Mouse (Mus musculus) WW6 (cell line): ENCODE results near the gene Tnrc6b.

Experiments used
- DNase-seq: peaks from one replicate; pipeline ENCODE4 v3.0.0-alpha.2; 2013; ENCODE audit warnings: low read depth, low spot score

Tnrc6b gene

GRCm38 (mm10) chr15:80736553-80736952 lies 25.4 kb downstream of the Tnrc6b start:
- DNase-seq: no peak

GRCm38 (mm10) chr15:80738244-80738643 lies 27.1 kb downstream of the Tnrc6b start:
- DNase-seq: no peak

- DNase-seq: no peak
These were observed 28.9 kb downstream of the Tnrc6b start for GRCm38 (mm10) chr15:80739972-80740371.

- DNase-seq: no peak
These were observed 30.7 kb downstream of the Tnrc6b start for GRCm38 (mm10) chr15:80741836-80742235.

GRCm38 (mm10) chr15:80742991-80743474 lies 31.9 kb downstream of the Tnrc6b start:
- DNase-seq: no peak

GRCm38 (mm10) chr15:80743606-80744005 lies 32.5 kb downstream of the Tnrc6b start:
- DNase-seq: no peak

- DNase-seq: no peak
These were observed 33.7 kb downstream of the Tnrc6b start for GRCm38 (mm10) chr15:80744667-80745422.

GRCm38 (mm10) chr15:80748979-80749378 lies 37.9 kb downstream of the Tnrc6b start:
- DNase-seq: no peak

- DNase-seq: no peak
These were observed 42.2 kb downstream of the Tnrc6b start for GRCm38 (mm10) chr15:80753351-80753750.

GRCm38 (mm10) chr15:80754103-80754502 lies 43.0 kb downstream of the Tnrc6b start:
- DNase-seq: no peak

GRCm38 (mm10) chr15:80759451-80759850 lies 48.3 kb downstream of the Tnrc6b start:
- no peak for DNase-seq

- no peak for DNase-seq
These were observed 49.4 kb downstream of the Tnrc6b start for GRCm38 (mm10) chr15:80760504-80760903.

- no peak for DNase-seq
These were observed 49.8 kb downstream of the Tnrc6b start for GRCm38 (mm10) chr15:80760935-80761334.

- DNase-seq: no peak
These were observed 51.5 kb downstream of the Tnrc6b start for GRCm38 (mm10) chr15:80762621-80763020.

- no peak for DNase-seq
These were observed 53.6 kb downstream of the Tnrc6b start for GRCm38 (mm10) chr15:80764666-80765065.

GRCm38 (mm10) chr15:80765381-80765780 lies 54.3 kb downstream of the Tnrc6b start:
- no peak for DNase-seq

GRCm38 (mm10) chr15:80768216-80768615 lies 57.1 kb downstream of the Tnrc6b start:
- no peak for DNase-seq

GRCm38 (mm10) chr15:80771926-80772441 lies 60.9 kb downstream of the Tnrc6b start:
- DNase-seq: no peak

- no peak for DNase-seq
These were observed 63.6 kb downstream of the Tnrc6b start for GRCm38 (mm10) chr15:80774666-80775065.

- DNase-seq: no peak
These were observed 67.9 kb downstream of the Tnrc6b start for GRCm38 (mm10) chr15:80779006-80779405.

- DNase-seq: no peak
These were observed 69.1 kb downstream of the Tnrc6b start for GRCm38 (mm10) chr15:80780154-80780751.

- DNase-seq: no peak
These were observed 70.2 kb downstream of the Tnrc6b start for GRCm38 (mm10) chr15:80781218-80781806.
